Mouse (Mus musculus) thymus, adult 2 months (tissue): ENCODE data around the gene Mettl21a. TPM values are rescaled to one million over a fixed set of nuclear protein-coding genes. Genes with fewer than 3 reads are reported as not detected.
"Not testable (repeated sequence)": the region's sequence is repeated elsewhere in the genome, so short reads cannot be mapped to it uniquely, and the experiment has no call there.

ENCODE experiments used
- DNase-seq: peaks from one replicate; pipeline ENCODE4 v3.0.0; 2021
- H3K27ac ChIP-seq: fragments of 200-500 bp; 2 replicates; pipeline ENCODE4 v1.5.1; 2012; ENCODE audit warnings: low read length, control low read depth; ENCODE audit not compliant: control insufficient read depth, insufficient read depth
- H3K27me3 ChIP-seq: fragments of 200-500 bp; 2 replicates; pipeline ENCODE4 v1.6.1; 2012; ENCODE audit warnings: mild to moderate bottlenecking, low read length, moderate library complexity, mixed read lengths; ENCODE audit not compliant: control insufficient read depth, insufficient read depth
- H3K36me3 ChIP-seq: fragments of 200-500 bp; 2 replicates; pipeline ENCODE4 v1.6.1; 2012; ENCODE audit warnings: mild to moderate bottlenecking, low read length, moderate library complexity; ENCODE audit not compliant: control insufficient read depth, insufficient read depth
- H3K4me1 ChIP-seq: fragments of 200-500 bp; replicated peaks from 2 replicates; pipeline ENCODE4 v1.6.1; 2012; ENCODE audit warnings: low read length; ENCODE audit not compliant: control insufficient read depth, insufficient read depth
- H3K4me3 ChIP-seq: fragments of 200-500 bp; 2 replicates; pipeline ENCODE4 v1.5.1; 2012; ENCODE audit warnings: mild to moderate bottlenecking, low read length, control low read depth, moderate library complexity; ENCODE audit not compliant: control insufficient read depth, insufficient read depth
- CTCF ChIP-seq: fragments of 200-500 bp; IDR thresholded peaks from 2 replicates; pipeline ENCODE4 v1.5.1; 2012; ENCODE audit warnings: mild to moderate bottlenecking, control low read depth, low read length, moderate library complexity, borderline replicate concordance; ENCODE audit not compliant: control insufficient read depth, poor library complexity, insufficient read depth; ENCODE audit errors: extremely low read depth
- POLR2A ChIP-seq: fragments of 200-500 bp; IDR thresholded peaks from 2 replicates; pipeline ENCODE4 v1.6.1; 2012; ENCODE audit warnings: mild to moderate bottlenecking, low read length, control low read depth, moderate library complexity; ENCODE audit not compliant: control insufficient read depth, poor library complexity, insufficient read depth; ENCODE audit errors: extremely low read depth
- WGBS: fragments of 180-500 bp; shearing (Covaris S2); methylation state at CpG from one replicate; pipeline ENCODE4 v1.1.7; 2018; 5-methylcytosine and 5-hydroxymethylcytosine counted together
- polyA plus RNA-seq: library from polyadenylated mRNA; depleted of rRNA; stranded (reverse); fragments of >200 nt; gene quantifications from 2 replicates; pipeline ENCODE4 v1.2.3, GENCODE M21; 2012

The Mettl21a gene
- polyA plus RNA-seq, 1 experiment = 8.3 TPM

DNA sequence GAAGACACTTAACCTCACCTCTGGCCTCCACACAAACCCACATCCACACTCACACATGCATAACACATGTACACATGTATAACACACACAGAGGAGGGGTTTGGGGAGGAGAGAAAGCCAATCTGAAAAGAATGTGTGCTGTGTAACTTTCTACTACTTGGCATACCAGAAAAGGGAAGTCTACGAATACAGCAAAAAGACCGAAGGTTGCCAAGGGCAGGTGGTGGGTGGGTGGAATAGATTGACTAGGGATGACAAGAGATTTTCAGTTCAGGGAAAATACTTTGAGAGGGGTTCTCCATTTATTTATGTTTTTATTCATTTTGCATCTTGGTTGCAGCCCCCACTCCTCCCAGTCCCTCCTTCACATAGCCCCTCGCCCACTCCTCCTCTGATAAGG lies 27.5 kb upstream of the Mettl21a start:
- Histone ChIP-seq H3K27me3 (no peaks in the 10 kb centered on the region), H3K4me3 (no peak overlapping the region), H3K27ac (no peak overlapping the region), H3K4me1 (no peaks in the 10 kb centered on the region), H3K36me3 (no peaks in the 10 kb centered on the region)
- no peak for DNase-seq
- 68% methylated on average over 3 of the region's 3 CpGs for WGBS
- TF ChIP-seq CTCF (no peak), POLR2A (no peak)

DNA sequence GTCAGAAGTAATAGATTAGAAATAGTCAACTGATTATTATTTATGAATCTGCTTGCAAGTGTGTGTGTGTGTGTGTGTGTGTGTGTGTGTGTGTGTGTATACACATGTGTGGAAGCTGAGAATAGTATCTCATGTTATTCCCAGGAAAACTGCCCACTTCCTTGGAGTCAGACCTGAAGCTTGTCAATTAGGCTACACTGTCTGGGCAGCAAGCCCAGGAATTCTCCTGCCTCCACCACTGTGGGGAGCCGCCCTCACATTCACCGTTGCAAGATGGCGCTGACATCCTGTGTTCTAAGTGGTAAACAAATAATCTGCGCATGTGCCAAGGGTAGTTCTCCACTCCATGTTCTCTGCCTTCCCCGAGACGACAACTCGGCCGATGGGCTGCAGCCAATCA lies 25.5 kb upstream of the Mettl21a start:
- not testable (repeated sequence) for H3K36me3 ChIP-seq
- 95% methylated on average over 8 of the region's 8 CpGs for WGBS

DNA sequence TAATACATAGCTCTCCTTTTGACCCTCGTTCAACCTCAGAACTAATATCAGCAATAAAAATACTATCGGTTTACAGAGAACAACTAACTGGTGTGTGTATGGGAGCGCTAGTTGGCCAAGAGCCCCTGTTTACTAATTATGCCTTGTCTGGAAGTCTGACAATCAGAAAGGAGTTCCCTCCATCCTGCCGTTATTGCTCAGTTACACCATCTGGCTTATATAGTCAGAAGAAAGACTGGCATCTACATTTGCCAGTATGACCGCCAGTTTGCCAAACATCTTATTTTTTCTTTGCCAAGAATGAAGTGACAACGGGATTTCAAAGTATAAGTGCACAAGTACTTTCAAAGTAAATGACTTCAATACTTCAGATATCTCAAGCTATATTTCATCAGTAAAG lies 24.0 kb upstream of the Mettl21a start:
- TF ChIP-seq CTCF (no peak), POLR2A (no peak)
- Histone ChIP-seq H3K4me3 (no peak overlapping the region), H3K27ac (no peak overlapping the region), H3K4me1 (no peaks in the 10 kb centered on the region), H3K36me3 (no peaks in the 10 kb centered on the region), H3K27me3 (no peaks in the 10 kb centered on the region)
- DNase-seq = no peak
- WGBS = 98% methylated on average over 6 of the region's 6 CpGs

More for the DNA sequence above, 25.5 kb upstream of the Mettl21a start:
- not testable (repeated sequence) for H3K27ac ChIP-seq, DNase-seq, H3K27me3 ChIP-seq, H3K4me3 ChIP-seq, H3K4me1 ChIP-seq

DNA sequence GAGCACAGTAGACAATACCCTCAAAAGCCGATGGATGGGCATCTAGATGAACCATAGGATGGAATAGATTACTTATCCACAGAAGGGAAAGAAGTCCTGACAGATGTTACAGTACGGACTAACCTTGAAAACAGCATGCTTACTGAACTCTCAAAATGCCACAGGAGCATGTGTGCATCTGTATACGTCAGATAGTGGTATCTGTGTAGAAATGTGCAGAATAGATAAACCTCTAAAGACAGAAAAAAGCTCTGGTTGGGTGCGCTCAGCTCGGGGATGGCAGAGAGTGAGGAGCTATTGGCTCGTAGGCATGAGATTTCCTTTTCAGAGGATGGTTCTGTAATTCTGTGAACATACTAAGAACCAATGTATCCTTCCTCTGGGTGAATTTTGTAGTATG lies 22.2 kb upstream of the Mettl21a start:
- Histone ChIP-seq H3K4me1 (no peaks in the 10 kb centered on the region), H3K36me3 (no peaks in the 10 kb centered on the region), H3K27ac (no peak overlapping the region), H3K27me3 (no peaks in the 10 kb centered on the region), H3K4me3 (no peak overlapping the region)
- no peak for DNase-seq
- WGBS = 95% methylated on average over 6 of the region's 6 CpGs
- no peak for TF ChIP-seq POLR2A

DNA sequence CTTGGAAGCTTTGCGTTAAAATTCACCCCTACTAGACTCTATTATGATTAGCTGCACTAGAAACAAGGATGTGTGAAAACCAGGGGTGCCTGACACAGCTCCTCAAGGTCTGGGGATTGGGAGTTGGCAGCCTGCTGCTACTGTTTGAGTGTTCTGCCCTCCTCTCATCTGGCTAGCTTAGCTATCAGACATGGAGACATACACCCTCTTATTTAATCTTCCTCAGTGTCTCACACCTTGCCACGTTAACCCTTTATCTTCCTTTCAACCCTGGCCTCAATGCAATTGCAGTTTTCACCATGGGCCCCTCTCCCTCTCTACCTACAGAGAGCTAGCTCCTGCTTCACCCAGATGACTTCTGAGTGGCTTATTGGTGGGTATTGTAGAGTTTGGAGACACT lies 18.6 kb upstream of the Mettl21a start:
- TF ChIP-seq POLR2A (no peak), CTCF (no peak)

DNA sequence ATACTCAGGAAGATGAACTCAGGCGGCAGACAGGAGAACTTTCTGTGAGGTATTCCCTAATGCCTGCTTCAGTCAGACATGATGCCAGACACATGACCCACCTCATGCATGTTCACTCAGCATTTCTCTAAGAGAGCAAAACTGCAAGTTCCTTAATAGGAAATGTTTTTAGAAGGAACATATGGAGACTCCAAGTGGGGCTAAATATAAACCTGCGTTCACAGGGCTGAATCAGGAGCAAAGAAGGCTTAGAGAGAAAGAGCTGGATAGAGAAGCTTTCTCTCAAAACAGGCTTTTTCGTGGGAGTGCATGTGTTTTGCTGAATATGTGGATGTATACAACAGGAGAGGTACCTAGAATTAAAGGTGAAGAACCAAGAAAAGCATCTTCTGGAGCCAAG lies 16.2 kb upstream of the Mettl21a start:
- Histone ChIP-seq H3K36me3 (no peaks in the 10 kb centered on the region), H3K4me3 (no peak overlapping the region), H3K4me1 (no peaks in the 10 kb centered on the region), H3K27me3 (no peaks in the 10 kb centered on the region), H3K27ac (no peak overlapping the region)
- no peak for DNase-seq
- TF ChIP-seq CTCF = no peak
- no peak for TF ChIP-seq POLR2A
- WGBS = 91% methylated on average over 3 of the region's 3 CpGs

More for the DNA sequence above, 18.6 kb upstream of the Mettl21a start:
- H3K4me3 ChIP-seq = no peak overlapping the region
- H3K27ac ChIP-seq = no peak overlapping the region
- 81% methylated on average over 2 of the region's 2 CpGs for WGBS
- no peaks in the 10 kb centered on the region for H3K27me3 ChIP-seq
- DNase-seq = no peak
- no peaks in the 10 kb centered on the region for H3K36me3 ChIP-seq
- H3K4me1 ChIP-seq = no peaks in the 10 kb centered on the region

DNA sequence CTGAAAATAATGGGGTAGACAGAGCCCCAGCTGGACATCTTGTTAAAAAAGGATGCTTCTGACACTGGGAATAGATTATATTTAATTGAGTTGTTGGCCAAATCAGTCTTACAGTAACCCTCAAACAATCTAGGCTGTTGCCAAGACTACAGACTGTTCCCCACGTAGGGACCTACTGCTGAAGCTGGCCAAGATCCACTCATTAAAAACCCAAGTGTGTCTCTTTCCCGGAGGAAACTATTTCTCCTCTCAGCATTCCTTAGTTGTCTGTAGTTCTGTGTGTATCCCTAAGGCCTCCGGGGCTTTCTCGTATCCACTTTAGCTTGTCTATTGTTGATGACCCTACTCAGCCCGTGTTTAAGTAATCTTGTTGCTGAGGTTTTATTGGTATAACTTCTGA lies 14.5 kb upstream of the Mettl21a start:
- no peak overlapping the region for H3K4me3 ChIP-seq
- H3K4me1 ChIP-seq = no peaks in the 10 kb centered on the region
- no peak overlapping the region for H3K27ac ChIP-seq
- TF ChIP-seq POLR2A = no peak
- WGBS = 95% methylated on average over 5 of the region's 5 CpGs
- H3K36me3 ChIP-seq = no peaks in the 10 kb centered on the region
- no peaks in the 10 kb centered on the region for H3K27me3 ChIP-seq
- DNase-seq = no peak

DNA sequence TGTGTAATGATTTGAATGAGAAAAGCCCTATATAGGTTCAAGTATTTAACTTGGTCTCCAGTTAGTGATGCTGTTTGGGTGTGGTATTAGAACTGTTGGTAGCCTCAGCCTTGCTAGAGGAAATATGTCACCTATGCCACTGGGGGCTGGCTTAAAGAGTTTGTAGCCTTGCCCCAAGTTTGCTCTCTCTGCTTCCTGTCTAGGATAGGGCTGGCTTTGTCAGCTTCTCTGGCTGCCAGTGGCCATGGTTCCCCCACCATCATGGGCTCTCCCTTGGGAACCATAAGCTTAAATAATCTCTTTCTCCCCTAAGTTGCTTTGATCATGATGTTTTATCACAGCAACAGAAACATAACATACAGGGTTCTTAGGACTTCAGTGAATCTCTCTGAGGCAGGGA lies 8.2 kb upstream of the Mettl21a start:
- Histone ChIP-seq H3K27me3 (no peaks in the 10 kb centered on the region), H3K27ac (no peak overlapping the region), H3K4me1 (no peaks in the 10 kb centered on the region), H3K36me3 (no peaks in the 10 kb centered on the region), H3K4me3 (no peak overlapping the region)
- DNase-seq = no peak
- TF ChIP-seq CTCF = no peak
- TF ChIP-seq POLR2A = no peak
